Mouse (Mus musculus): ENCODE measurements around the gene Gjd2. TPM values are rescaled to one million over a fixed set of nuclear protein-coding genes. Genes with fewer than 3 reads are reported as not detected.

Gene Gjd2
- polyA plus RNA-seq, 1 experiment, result not detected

DNA sequence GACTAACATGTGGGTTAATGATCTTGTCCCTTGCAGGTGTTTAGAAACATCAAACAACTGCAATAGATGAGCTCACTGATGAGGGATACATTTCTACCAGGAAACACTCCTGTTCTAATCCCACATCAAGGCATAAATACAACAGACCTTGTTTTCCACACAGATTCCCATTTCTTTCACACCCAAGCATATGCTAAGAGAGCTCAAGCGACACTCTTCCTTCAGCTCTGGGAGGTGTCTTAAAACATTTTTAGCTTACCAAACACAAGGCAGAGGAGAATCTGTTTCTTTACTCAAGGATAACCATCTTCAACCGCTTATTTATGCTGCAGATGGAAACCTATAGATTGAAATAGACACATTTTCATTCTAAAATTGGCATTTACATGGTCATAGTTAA, 5.1 kb downstream of the Gjd2 start:
- H3K9ac ChIP-seq (ENCODE audit: low read depth, poor library complexity, severe bottlenecking), result no peak overlapping the region

DNA sequence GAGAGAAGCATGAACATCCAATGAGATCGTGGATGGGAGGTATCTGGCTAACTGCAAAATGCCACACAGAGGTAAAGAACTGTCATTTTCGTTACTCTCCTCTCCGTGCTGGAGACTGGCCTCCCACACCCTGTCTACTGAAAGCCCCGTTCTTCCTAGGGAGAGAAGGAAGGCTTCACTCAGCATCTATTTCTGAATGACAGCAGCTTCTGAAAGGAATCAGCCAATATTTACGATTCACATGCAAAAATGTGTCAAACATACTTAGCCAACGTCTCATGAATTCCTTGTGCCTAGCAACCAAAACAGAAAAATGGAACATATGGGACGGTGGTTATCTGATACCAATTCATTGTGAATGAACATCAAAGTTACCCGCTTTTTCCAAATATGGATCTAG, 15.9 kb downstream of the Gjd2 start:
- TF ChIP-seq POLR2A (IDR thresholded peaks at IDR 0.05; ENCODE audit: insufficient read depth, low read length), result no peak
- TF ChIP-seq CTCF (IDR thresholded peaks at IDR 0.05; ENCODE audit: low read depth, low read length), result no peak
- TF ChIP-seq EP300 (IDR thresholded peaks at IDR 0.05; ENCODE audit: insufficient read depth, low read depth, low read length), result no peak
- no peaks in the 10 kb centered on the region for H3K27me3 ChIP-seq (ENCODE audit: control insufficient read depth, insufficient read depth, low read length, poor library complexity, severe bottlenecking)
- no peaks in the 10 kb centered on the region for H3K36me3 ChIP-seq (ENCODE audit: control insufficient read depth, insufficient read depth, low read length, poor library complexity, severe bottlenecking)
- H3K9me3 ChIP-seq (replicated peaks; ENCODE audit: control insufficient read depth, insufficient read depth, low read length, poor library complexity, severe bottlenecking), result no peaks in the 10 kb centered on the region
- H3K4me3 ChIP-seq (ENCODE audit: low read depth, low read length), result no peak overlapping the region
- H3K4me1 ChIP-seq (ENCODE audit: control insufficient read depth, insufficient read depth, low read length), result no peaks in the 10 kb centered on the region
- no peak overlapping the region for H3K27ac ChIP-seq (ENCODE audit: insufficient read depth, low read length)
- H3K9ac ChIP-seq (ENCODE audit: low read depth, poor library complexity, severe bottlenecking), result no peak overlapping the region

More for the DNA sequence above, 5.1 kb downstream of the Gjd2 start:
- Histone ChIP-seq H3K9me3 (replicated peaks; ENCODE audit: control insufficient read depth, insufficient read depth, low read length, poor library complexity, severe bottlenecking) (no peaks in the 10 kb centered on the region), H3K36me3 (ENCODE audit: control insufficient read depth, insufficient read depth, low read length, poor library complexity, severe bottlenecking) (no peaks in the 10 kb centered on the region), H3K27ac (ENCODE audit: insufficient read depth, low read length) (no peak overlapping the region), H3K27me3 (ENCODE audit: control insufficient read depth, insufficient read depth, low read length, poor library complexity, severe bottlenecking) (0 out of 2 replicates have a peak, but pooled peaks cover under 1% of the 10 kb centered on the region), H3K4me1 (ENCODE audit: control insufficient read depth, insufficient read depth, low read length) (no peaks in the 10 kb centered on the region), H3K4me3 (ENCODE audit: low read depth, low read length) (no peak overlapping the region)
- TF ChIP-seq CTCF (IDR thresholded peaks at IDR 0.05; ENCODE audit: low read depth, low read length), result no peak
- TF ChIP-seq EP300 (IDR thresholded peaks at IDR 0.05; ENCODE audit: insufficient read depth, low read depth, low read length), result no peak
- TF ChIP-seq POLR2A (IDR thresholded peaks at IDR 0.05; ENCODE audit: insufficient read depth, low read length), result no peak

DNA sequence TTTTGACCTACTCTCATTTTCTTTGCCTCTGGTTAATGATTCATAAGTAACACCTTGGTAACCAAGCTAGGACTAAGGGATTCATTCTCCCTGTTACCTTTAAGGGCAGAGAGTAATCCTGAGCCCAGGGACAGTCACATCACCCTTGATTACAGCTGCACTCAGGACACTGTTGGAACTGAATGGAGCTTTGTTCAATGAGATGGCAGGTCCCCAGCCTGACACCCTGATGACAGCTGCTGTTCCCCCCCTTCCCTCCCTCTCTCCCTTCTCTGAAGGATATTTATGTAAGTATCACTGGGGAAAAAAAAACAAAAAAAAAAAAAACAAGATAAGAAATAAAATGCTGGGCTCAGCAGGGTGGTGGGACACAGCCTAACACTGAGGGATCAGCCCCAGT, 16.5 kb downstream of the Gjd2 start:
- no peak overlapping the region for H3K9ac ChIP-seq (ENCODE audit: low read depth, poor library complexity, severe bottlenecking)
- TF ChIP-seq EP300 (IDR thresholded peaks at IDR 0.05; ENCODE audit: insufficient read depth, low read depth, low read length) (no peak), CTCF (IDR thresholded peaks at IDR 0.05; ENCODE audit: low read depth, low read length) (no peak), POLR2A (IDR thresholded peaks at IDR 0.05; ENCODE audit: insufficient read depth, low read length) (no peak)
- H3K9me3 ChIP-seq (replicated peaks; ENCODE audit: control insufficient read depth, insufficient read depth, low read length, poor library complexity, severe bottlenecking), result no peaks in the 10 kb centered on the region
- no peaks in the 10 kb centered on the region for H3K36me3 ChIP-seq (ENCODE audit: control insufficient read depth, insufficient read depth, low read length, poor library complexity, severe bottlenecking)
- no peaks in the 10 kb centered on the region for H3K4me1 ChIP-seq (ENCODE audit: control insufficient read depth, insufficient read depth, low read length)
- no peaks in the 10 kb centered on the region for H3K27me3 ChIP-seq (ENCODE audit: control insufficient read depth, insufficient read depth, low read length, poor library complexity, severe bottlenecking)
- H3K4me3 ChIP-seq (ENCODE audit: low read depth, low read length), result no peak overlapping the region
- no peak overlapping the region for H3K27ac ChIP-seq (ENCODE audit: insufficient read depth, low read length)

DNA sequence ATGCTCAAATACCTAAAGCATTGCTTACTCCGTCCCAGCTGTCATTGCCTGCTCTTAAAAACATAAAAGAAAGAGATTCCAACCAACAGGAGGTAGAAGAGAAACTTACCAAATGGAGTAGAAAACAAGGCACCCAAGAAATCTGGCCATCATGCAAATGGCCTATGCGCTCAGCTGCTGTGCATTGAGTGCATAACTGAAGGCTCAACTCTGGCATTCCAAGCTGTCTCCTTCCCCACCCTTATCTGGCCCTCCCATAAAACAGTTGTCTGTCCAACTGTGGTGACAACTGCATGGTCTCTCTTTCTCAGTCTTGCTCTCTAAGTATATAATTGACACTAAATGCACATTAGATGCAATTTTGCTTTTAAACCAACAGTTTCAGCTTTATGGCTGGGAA, 28.5 kb downstream of the Gjd2 start:
- TF ChIP-seq POLR2A (IDR thresholded peaks at IDR 0.05; ENCODE audit: insufficient read depth, low read length) (no peak), EP300 (IDR thresholded peaks at IDR 0.05; ENCODE audit: insufficient read depth, low read depth, low read length) (no peak), CTCF (IDR thresholded peaks at IDR 0.05; ENCODE audit: low read depth, low read length) (no peak)
- Histone ChIP-seq H3K27ac (ENCODE audit: insufficient read depth, low read length) (no peak overlapping the region), H3K9ac (ENCODE audit: low read depth, poor library complexity, severe bottlenecking) (no peak overlapping the region), H3K9me3 (replicated peaks; ENCODE audit: control insufficient read depth, insufficient read depth, low read length, poor library complexity, severe bottlenecking) (no peaks in the 10 kb centered on the region), H3K27me3 (ENCODE audit: control insufficient read depth, insufficient read depth, low read length, poor library complexity, severe bottlenecking) (no peaks in the 10 kb centered on the region), H3K4me3 (ENCODE audit: low read depth, low read length) (no peak overlapping the region), H3K4me1 (ENCODE audit: control insufficient read depth, insufficient read depth, low read length) (no peaks in the 10 kb centered on the region), H3K36me3 (ENCODE audit: control insufficient read depth, insufficient read depth, low read length, poor library complexity, severe bottlenecking) (no peaks in the 10 kb centered on the region)

DNA sequence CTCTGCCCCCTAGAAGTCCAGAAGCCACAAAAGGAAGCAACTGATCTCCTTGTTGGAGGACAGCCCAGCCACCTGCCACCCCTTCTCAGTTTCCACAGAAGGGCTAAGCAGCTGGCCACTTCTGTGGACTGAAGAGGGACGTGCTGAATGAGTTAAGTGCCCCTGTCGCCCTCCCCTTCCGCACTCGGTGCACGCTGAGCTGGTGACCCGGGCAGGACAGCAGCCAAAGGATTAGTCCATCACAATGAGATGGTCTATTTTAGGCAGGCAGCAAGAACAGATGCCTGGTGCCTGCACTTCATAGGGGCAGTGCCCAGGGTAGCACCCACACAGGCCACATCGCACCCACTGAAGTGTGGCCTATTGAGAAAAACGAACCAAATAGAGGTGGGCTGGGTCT, 32.8 kb downstream of the Gjd2 start:
- no peaks in the 10 kb centered on the region for H3K4me1 ChIP-seq (ENCODE audit: control insufficient read depth, insufficient read depth, low read length)
- no peak overlapping the region for H3K4me3 ChIP-seq (ENCODE audit: low read depth, low read length)
- H3K9me3 ChIP-seq (replicated peaks; ENCODE audit: control insufficient read depth, insufficient read depth, low read length, poor library complexity, severe bottlenecking), result no peaks in the 10 kb centered on the region
- no peak for TF ChIP-seq EP300 (IDR thresholded peaks at IDR 0.05; ENCODE audit: insufficient read depth, low read depth, low read length)
- TF ChIP-seq CTCF (IDR thresholded peaks at IDR 0.05; ENCODE audit: low read depth, low read length), result no peak
- no peak overlapping the region for H3K27ac ChIP-seq (ENCODE audit: insufficient read depth, low read length)
- no peaks in the 10 kb centered on the region for H3K27me3 ChIP-seq (ENCODE audit: control insufficient read depth, insufficient read depth, low read length, poor library complexity, severe bottlenecking)
- H3K36me3 ChIP-seq (ENCODE audit: control insufficient read depth, insufficient read depth, low read length, poor library complexity, severe bottlenecking), result no peaks in the 10 kb centered on the region
- H3K9ac ChIP-seq (ENCODE audit: low read depth, poor library complexity, severe bottlenecking), result no peak overlapping the region

DNA sequence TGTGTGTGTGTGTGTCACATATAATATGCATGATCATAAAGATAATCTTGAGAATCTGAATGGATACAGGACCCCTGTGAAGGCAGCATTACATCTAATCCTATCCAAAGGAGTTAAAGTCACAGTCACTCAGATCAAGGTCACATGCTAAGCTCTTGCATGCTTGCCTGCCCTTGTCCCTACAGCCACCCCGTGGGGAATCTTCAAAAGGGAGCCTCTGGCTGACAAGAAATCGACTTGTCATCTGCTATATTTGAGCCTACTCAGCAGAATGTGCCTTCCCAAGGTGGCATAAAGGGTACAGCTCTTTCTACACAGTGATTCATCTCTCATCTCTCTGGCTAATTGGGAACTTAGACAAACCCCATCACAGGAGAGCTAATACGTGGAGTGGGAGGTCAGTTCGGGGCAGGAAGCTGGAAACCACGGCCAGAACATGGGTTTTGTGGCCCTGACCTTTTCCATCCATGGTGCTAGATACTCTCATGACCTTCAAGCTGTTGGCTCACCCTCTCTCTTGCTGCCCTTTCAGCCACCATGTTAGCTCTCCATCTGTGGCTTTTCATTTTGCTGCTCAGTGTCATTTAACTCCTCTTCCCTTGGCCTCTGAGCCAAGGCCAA, 35.2 kb downstream of the Gjd2 start:
- Histone ChIP-seq H3K27me3 (ENCODE audit: control insufficient read depth, insufficient read depth, low read length, poor library complexity, severe bottlenecking) (no peaks in the 10 kb centered on the region), H3K36me3 (ENCODE audit: control insufficient read depth, insufficient read depth, low read length, poor library complexity, severe bottlenecking) (no peaks in the 10 kb centered on the region), H3K9me3 (replicated peaks; ENCODE audit: control insufficient read depth, insufficient read depth, low read length, poor library complexity, severe bottlenecking) (no peaks in the 10 kb centered on the region), H3K4me3 (ENCODE audit: low read depth, low read length) (no peak overlapping the region), H3K27ac (ENCODE audit: insufficient read depth, low read length) (no peak overlapping the region), H3K4me1 (ENCODE audit: control insufficient read depth, insufficient read depth, low read length) (no peaks in the 10 kb centered on the region), H3K9ac (ENCODE audit: low read depth, poor library complexity, severe bottlenecking) (no peak overlapping the region)
- TF ChIP-seq CTCF (IDR thresholded peaks at IDR 0.05; ENCODE audit: low read depth, low read length), result no peak
- TF ChIP-seq EP300 (IDR thresholded peaks at IDR 0.05; ENCODE audit: insufficient read depth, low read depth, low read length), result no peak
- no peak for TF ChIP-seq POLR2A (IDR thresholded peaks at IDR 0.05; ENCODE audit: insufficient read depth, low read length)
